Mouse (Mus musculus): ENCODE results near the gene Shprh. TPM values are rescaled to one million over a fixed set of nuclear protein-coding genes. Genes with fewer than 3 reads are reported as not detected.
"Not testable (repeated sequence)": the region's sequence is repeated elsewhere in the genome, so short reads cannot be mapped to it uniquely, and the experiment has no call there.

Gene Shprh
- polyA plus RNA-seq, 1 experiment from 2014 or later, result 4.5 TPM

GRCm38 (mm10) chr10:11262292-11262691 is 113.1 kb downstream of the Shprh start:
- H3K36me3 ChIP-seq (ENCODE audit: control insufficient read depth, insufficient read depth); H3K27me3 ChIP-seq (ENCODE audit: control insufficient read depth, insufficient read depth, low read depth, low read length); H3K4me1 ChIP-seq (ENCODE audit: control insufficient read depth, low read depth, low read length); H3K9ac ChIP-seq (ENCODE audit: low read depth, low read length); H3K4me3 ChIP-seq (ENCODE audit: low read depth, low read length); H3K9me3 ChIP-seq (replicated peaks; ENCODE audit: control insufficient read depth, low read length); H3K27ac ChIP-seq (ENCODE audit: low read length); ATAC-seq (ENCODE audit: low read depth); H3K4me2 ChIP-seq (ENCODE audit: low read depth, low read length): not testable (repeated sequence)
- 53% methylated on average over 2 of the region's 2 CpGs for WGBS (ENCODE audit: insufficient replicate concordance)

GRCm38 (mm10) chr10:11263795-11264194 is 114.6 kb downstream of the Shprh start:
- not testable (repeated sequence) for H3K9ac ChIP-seq (ENCODE audit: low read depth, low read length); H3K4me1 ChIP-seq (ENCODE audit: control insufficient read depth, low read depth, low read length); H3K9me3 ChIP-seq (replicated peaks; ENCODE audit: control insufficient read depth, low read length); H3K27me3 ChIP-seq (ENCODE audit: control insufficient read depth, insufficient read depth, low read depth, low read length); H3K36me3 ChIP-seq (ENCODE audit: control insufficient read depth, insufficient read depth); ATAC-seq (ENCODE audit: low read depth); H3K4me2 ChIP-seq (ENCODE audit: low read depth, low read length); H3K27ac ChIP-seq (ENCODE audit: low read length); H3K4me3 ChIP-seq (ENCODE audit: low read depth, low read length)
- 68% methylated on average over 2 of the region's 2 CpGs for WGBS (ENCODE audit: insufficient replicate concordance)

Other genes starting within 250 kb of the Shprh start
- not detected in 2 replicates for gene Grm1, start 67.1 kb upstream of the Shprh start, polyA plus RNA-seq (2015; fragmentation: Nextera tagmentation; extraction: Ambion mirVana)
- 72.7 and 75.6 TPM in 2 replicates for gene Fbxo30, start 131.9 kb downstream of the Shprh start, polyA plus RNA-seq (2015; fragmentation: Nextera tagmentation; extraction: Ambion mirVana)
- gene Epm2a, start 194.0 kb downstream of the Shprh start, polyA plus RNA-seq (2015; fragmentation: Nextera tagmentation; extraction: Ambion mirVana), result 0.06 and 0.18 TPM in 2 replicates

Data from liver, embryonic 16.5 days (tissue).